Mouse (Mus musculus) small intestine, adult 2 months (tissue): ENCODE measurements around the gene Rhoa.

Experiments
- CTCF ChIP-seq: fragments of 200-500 bp; IDR thresholded peaks from 2 replicates; pipeline ENCODE4 v1.5.1; 2012; ENCODE audit warnings: low read depth, mild to moderate bottlenecking, control low read depth, inconsistent platforms, low read length, moderate library complexity, mixed read lengths; ENCODE audit not compliant: insufficient replicate concordance, insufficient read length; ENCODE audit errors: extremely low read depth
- POLR2A ChIP-seq: fragments of 200-500 bp; IDR thresholded peaks from 2 replicates; pipeline ENCODE4 v1.6.1; 2012; ENCODE audit warnings: low read depth, mild to moderate bottlenecking, control low read depth, inconsistent platforms, low read length, moderate library complexity

- TF ChIP-seq POLR2A (no peak), CTCF (no peak)
Observed at GRCm38 (mm10) chr9:108305170-108305569, 759 bp upstream of the Rhoa start.
